Mouse (Mus musculus) 3T3-L1 (cell line): Measurements from ENCODE around the gene Tmem120a.
A peak's percentile ranks its signal among the peaks of the same experiment; 100 is the strongest.

Experiments
- DNase-seq: peaks from one replicate; pipeline ENCODE4 v3.0.0-alpha.2; 2015; ENCODE audit warnings: low read depth, low spot score

The Tmem120a gene

DNA sequence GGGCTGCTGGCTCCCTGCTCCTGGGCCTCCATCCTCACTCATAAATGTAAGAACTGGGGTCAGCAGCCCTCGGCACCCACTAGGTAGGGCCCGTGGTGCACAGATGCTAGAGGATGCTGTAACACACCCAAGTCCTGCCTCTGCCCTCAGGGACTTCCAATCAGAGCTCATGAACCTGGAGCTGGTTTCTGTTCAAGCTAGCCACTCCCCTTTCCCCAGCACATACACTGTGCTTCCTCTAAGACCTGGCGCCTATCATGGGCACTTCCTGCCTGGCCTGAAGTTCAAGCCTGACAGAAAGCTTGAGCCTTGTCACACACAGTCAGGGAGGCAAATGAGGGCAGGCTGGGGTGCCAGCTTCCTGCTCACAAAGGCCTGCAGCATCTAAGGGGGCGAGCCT is 11.2 kb downstream of the Tmem120a start:
- no peak for DNase-seq

DNA sequence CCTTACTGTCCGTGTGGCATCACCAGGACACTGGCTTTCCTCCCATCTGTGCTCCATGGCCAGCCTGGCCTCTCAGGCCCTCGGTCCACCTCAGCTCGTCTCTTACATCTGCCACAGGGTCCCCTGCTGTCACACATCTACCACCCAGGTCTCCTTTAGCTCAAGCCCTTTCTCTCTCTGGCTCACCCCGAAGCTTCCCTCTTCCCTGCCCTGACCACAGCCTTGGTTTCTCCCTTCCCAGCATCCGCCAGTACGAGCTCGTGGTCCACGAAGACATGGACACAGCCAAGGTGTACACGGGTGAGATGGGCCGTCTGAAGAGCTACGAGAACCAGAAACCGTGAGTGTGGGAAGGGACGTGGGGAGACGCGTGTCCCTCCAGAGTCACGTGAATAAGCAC is 12.9 kb downstream of the Tmem120a start:
- no peak for DNase-seq

DNA sequence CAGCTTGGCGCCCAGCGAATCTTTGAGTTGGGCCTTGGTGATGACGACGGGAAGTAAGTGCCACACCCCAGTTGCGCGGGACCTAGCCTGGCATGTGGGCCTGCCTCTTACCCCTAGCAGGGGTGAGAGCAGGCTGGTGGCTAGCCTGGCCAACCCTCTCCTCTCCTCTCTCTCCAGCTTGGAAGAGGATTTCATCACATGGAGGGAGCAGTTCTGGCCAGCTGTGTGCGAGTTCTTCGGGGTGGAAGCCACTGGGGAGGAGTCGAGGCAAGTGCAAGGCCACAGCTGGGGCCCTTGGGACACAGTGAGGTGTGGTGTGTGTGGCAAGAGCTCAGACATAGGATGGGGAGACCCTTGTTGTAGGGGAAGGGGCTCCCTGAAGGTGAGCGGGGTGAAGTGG is 13.3 kb downstream of the Tmem120a start:
- no peak for DNase-seq

DNA sequence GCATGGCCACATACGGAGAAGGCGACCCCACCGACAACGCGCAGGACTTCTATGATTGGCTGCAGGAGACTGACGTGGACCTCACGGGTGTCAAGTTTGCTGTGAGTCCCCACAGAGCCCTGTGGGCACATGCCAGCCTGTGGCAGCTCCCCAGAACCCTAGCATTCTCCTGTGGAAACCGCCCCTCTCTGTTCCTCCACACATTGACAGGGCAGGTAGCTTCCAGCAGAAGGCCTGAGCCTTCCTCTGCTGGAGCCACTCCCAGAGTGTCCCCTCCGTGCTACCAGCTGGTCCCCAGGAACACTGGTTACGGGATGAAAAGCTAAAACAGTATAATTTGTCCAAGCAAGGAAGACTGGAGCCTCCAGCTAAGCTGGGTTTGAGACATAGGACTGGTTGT is 14.0 kb downstream of the Tmem120a start:
- no peak for DNase-seq

DNA sequence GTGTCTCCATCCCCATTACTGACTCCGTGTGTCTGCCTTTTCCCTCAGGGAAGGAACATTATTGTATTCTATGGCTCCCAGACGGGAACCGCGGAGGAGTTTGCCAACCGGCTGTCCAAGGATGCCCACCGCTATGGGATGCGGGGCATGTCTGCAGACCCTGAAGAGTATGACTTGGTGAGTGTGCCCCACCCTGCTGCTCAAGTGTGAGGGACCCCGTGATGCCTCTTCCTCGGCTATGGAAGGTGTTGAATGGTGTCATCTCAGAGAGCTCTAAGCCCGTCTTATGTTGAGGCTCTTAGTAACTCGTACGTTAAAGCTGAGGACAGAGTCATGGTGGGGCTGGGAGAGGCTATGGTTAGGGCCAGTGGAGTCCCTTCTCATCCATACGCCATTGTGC is 14.9 kb downstream of the Tmem120a start:
- no peak for DNase-seq

DNA sequence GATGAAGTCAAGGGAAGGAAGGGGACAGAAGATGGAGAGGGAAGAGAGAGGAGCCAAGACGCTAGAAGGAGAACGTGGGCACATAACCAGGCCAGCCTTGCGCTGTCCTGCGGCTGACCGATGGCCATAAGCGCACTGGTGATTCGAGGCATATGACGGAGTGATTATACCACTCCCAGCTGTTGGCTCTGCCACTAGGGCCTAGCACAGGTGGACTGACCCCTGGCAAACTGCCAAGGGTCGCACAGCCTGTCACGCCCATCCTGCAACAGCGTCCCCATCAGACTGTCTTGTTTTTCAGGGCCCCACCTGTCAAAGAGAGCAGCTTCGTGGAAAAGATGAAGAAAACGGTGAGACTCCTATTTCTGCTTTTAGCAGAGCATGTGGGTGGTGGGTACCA is 15.9 kb downstream of the Tmem120a start:
- DNase-seq = no peak

DNA sequence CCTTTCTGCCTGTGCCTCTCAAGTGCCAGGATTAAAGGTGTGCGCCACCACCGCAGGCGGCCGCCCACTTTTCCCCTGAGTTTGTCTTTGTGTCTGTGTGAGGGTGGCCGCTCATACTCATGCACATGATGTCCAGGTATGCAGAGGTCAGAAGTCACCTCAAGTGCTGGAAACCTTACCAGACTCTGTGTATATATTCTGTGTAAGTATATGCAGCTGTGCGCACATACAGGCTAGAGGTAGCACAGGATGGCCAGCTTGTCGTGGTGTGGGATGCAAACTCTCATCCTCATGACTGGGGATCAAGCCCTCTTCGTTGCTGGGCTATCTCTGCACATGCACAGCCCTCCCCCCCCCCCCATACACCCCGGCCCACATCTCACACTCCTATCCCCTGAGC is 16.4 kb downstream of the Tmem120a start:
- no peak for DNase-seq

DNA sequence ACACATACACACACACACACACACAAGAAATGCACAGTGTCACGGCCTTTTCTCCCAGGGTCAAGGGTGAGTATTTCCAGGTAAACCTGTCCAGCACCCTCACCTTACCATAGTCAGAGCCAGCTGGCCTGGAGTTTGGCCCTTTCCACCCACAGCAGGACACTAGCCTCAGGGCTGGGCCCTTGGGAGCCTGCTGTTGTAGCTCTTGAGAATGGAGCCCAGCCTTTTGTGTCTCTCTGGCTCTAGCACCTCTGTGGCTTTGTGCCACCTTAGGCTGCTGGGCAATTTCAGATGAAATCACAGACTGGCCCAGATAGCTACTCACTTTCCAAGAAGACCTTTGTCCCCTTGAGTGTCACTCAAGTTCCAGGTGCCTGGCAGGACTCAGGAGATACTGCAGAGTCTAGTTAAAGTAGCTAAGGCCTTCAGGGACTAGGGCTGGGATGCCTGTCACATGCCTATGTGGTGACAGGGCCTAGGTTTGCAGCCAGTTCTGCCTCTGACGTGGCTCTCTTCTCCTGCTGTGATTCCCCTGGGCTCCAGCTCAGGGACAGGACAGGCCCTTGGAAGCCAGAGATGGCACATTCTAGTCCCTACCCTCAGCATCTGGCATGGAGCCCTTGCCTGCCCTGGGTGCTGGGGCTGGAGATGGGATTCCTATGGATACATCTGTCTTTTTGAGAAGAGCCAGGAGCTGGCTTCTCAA is 17.5 kb downstream of the Tmem120a start:
- DNase-seq = peak; percentile 72

DNA sequence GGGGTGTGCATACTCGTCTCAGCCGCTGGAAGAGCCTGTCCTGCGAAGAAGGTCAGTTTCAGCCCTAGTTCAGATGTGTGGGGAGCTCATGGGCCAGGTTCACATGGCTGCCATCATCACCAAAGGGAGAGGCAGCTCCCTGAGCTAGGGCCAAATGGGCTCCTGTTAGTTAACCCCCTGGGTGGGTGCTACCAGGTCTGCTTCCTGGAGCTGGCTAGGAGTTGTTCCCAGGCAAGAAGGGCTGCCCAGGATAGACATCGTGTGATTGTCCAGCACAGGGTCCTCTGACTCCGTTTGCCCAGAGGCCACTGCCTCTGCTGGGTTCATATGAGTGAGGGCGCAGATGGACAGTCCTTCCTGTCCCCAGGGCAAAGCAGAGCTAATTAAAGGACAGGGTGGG is 18.3 kb downstream of the Tmem120a start:
- no peak for DNase-seq

DNA sequence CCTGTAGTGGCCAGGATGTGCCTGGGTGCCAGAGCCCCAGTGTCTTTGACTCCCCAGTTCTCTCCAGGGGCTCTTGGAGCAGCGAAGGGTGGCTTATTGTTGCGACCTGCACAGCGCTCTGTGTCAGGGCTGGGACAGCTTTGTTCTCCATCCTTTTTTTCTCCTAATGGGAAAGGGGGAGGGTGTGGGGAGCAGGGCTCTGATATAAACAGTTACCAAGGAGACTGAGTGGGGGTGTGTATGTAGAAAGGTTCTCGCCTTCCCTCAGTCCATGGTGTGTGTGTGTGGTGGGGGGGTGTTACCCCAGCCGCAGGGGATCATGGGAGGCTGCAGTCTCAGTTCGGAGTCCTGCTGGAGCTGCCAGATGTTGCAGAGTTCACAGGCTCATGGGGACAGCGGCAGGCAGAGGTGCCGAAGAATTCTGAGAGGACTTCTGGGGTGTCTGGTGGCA is 18.8 kb downstream of the Tmem120a start:
- DNase-seq = no peak

DNA sequence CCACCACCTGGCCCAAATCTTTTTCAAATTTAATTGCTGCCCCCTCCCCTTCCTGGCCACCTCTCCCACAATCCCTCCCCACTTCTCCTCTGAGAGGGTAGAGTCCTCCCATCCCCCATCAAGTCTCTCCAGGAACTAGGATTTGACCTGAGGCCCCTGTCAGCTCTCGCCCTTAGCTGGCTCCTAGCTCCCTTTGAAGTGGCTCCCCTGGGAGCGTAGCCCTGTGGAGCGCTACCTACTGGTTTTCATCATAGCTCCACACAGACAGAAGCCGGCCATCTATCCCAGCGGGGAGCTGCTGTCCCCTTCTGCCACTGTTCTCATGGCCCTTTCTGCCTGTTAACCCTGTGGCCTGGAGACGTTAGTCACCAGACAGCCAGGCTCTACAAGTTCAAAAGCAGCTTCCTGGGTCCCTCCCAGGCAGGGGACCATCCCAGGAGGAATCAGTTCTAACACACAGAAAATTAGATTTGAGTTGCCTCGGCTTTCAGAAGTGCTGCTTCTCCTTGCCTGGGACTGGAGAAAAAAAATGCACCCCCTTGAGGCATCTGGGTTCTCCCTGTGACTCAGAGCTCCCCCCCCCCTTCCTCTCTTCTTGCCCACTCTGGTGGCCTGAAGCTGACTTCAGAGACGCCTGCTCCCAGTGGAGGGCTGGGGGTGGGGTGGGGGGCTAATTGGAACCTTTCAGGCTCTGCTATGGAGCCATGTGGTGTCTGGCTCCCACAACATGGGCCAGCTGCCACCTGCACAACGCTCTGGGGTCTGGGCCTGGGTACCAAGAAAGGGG is 19.5 kb downstream of the Tmem120a start:
- peak; percentile 64 for DNase-seq

DNA sequence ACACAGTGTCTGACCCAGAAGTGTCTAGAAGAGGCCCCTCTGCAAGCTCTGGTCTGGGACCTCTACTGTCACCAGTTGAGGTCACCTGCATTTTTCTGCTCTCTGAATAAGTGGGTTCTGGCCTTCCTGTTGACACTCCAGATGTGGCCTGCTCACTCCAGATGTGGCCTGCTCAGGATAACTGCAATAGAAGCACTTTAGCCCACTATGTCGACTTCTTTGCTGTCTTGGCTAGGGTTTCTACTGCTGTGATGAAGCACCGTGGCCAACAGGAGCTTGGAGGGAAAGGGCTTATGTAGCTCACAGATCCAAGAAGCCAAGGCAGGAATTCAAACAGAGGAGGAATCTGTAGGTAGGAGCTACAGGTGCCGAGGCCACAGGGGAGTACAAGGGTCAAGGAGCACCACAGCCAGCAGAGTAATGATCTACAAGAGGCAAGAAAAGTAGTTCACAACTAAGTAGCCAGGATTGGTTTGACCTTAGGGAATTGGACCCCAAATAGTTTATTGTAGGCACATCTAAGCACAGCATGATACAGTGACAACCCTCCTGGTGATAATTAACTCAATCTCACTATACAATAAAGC is 21.0 kb downstream of the Tmem120a start:
- DNase-seq = peak; percentile 37

DNA sequence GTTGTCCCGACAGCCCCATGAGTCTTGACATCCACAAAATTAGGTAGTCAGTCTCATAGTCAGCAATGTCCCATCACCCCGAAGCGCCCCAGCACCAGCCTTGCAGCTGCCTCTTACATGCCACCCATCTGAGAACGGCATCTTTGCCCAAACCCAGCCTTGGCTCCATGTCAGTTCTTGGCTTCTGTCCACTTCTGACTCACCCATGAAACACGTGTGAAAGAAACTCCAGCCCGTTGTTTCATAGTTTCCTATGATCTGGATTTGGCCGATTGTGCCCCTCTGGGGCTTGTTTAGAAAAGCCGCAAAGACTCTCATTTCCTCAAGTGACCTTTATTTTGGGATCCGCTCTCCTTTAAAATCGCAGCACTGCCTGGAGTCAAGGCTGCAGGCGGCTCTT is 22.1 kb downstream of the Tmem120a start:
- peak; percentile 97 for DNase-seq

DNA sequence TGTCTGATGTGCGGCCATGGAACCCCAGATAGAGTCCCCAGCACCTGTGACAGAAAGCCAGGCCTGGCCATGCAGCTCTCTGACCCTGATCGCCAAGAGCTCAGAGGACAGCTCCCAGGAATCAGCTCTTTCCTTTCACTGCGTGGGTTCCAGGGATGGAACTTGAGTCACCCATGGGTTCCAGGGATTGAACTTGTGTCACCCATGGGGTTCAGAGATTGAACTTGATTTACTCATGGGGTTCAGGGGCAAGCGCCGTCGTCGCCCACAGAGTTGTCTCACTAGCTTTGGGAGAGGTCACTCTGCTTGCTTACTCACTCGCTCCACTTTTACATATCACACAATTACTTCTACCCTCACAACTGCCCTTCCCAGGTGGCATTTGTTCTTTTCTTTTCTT is 23.2 kb downstream of the Tmem120a start:
- DNase-seq = no peak

DNA sequence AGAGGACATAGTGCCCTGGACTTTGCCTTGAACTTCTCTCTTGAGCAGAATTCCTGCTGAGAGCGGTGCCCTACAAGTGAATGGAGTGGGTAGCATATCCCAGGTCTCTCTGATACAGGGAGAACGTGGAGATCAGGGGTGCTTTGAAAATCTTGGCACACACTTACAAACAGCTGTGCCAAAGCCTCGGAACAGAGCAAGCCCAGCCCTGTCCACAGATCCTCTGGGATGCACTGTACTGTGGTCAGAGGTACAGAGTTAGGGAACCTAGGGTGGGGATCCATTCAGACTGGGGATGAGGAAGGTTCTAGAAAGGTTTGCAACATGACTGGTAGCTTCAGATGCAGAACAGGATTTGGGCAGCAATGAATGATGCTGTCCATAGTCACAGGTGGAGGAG is 24.1 kb downstream of the Tmem120a start:
- DNase-seq = no peak

DNA sequence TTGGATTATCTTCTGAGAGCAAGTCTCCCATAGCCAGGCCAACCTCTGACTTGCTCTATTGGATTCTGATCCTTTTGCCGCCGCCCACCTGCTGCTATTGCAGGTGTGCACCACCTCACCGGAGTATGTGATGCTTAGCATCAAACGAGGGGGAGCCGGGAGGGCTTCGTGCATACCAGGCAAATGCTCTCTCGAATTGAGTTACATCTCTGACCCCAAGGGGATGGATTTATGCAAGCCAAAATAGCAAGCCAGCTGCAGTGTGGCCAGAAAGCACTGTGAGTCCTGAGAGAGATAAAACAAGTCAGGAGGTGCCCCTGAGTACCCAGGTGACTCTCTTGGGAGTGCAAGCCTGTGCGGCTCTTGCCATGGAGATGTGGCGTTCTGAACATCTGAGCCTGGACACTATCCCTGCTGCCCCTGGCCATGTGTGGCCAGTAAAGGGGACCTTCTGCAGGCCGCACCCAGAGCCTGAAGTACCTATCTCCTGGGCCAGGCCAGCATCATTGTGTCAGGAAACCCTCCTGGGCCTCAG is 24.6 kb downstream of the Tmem120a start:
- DNase-seq = no peak

DNA sequence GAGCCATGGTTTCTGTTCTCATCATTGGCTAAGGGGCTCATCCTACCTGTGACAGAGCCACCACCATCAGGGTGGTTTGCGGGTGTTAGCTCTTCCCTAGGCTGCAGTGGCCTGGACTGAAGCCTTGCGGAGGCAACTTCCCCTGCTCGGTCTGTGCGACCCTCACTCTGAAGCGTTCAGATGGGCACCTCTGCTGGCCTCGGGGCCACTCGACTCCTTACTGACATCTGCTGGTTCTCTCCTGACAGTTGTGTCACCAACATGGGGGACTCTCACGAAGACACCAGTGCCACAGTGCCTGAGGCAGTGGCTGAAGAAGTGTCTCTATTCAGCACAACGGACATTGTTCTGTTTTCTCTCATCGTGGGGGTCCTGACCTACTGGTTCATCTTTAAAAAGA is 28.6 kb downstream of the Tmem120a start:
- no peak for DNase-seq

DNA sequence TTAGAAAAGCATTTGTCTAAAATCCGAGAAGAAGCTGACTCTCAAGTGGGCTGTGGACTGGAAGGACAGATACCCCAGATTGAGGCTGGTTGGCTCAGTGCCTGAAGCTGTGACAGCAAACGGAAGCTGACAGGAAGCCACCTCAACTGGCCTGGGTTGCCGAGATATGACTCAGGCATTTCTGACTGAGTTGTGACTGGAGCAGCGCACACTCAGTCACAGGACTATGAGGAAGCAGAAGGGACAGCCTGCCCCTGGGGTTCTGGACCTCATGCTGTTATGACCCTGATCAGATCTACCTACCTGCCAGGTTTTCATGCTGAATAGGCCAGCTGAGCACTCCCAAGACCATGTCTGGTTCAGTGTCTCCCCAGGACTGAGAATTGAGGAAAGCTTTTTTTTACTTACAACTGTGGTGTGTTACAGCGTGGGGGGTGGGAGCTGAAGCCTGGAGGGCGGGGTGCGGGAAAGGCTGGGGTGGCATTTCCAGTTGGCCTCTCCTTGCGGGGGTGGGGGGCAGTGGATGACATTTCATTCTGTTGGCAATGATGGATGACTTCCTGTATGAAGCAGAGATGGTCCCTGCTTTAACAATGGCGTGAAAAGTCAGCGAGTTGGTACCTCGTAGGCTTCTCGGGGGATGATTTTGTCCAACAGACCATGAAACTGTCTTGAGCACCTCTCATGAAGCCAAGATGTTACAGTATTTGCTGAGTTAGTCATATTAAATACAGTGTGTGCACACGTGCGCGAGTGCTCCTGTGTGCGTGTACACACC is 30.6 kb downstream of the Tmem120a start:
- peak; percentile 83 for DNase-seq

DNA sequence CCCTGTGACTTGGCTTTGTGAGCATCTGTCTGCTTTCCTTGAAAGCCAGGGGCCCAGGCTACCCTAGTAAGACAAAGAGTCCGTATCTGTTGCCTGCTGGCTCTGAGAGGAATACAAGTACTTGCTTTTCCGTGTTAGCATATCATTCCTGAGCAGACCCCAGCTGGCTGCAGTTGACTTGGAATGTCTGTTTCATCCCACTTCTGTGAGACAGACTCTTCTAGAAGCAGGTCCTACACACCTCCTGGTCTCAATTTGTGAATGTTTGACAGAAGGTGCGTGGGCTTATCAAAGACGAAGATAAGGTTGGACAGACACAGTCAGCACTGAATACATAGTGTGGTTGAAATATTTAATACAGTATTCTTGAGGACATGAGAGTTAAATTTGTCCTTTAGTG is 31.4 kb downstream of the Tmem120a start:
- no peak for DNase-seq

DNA sequence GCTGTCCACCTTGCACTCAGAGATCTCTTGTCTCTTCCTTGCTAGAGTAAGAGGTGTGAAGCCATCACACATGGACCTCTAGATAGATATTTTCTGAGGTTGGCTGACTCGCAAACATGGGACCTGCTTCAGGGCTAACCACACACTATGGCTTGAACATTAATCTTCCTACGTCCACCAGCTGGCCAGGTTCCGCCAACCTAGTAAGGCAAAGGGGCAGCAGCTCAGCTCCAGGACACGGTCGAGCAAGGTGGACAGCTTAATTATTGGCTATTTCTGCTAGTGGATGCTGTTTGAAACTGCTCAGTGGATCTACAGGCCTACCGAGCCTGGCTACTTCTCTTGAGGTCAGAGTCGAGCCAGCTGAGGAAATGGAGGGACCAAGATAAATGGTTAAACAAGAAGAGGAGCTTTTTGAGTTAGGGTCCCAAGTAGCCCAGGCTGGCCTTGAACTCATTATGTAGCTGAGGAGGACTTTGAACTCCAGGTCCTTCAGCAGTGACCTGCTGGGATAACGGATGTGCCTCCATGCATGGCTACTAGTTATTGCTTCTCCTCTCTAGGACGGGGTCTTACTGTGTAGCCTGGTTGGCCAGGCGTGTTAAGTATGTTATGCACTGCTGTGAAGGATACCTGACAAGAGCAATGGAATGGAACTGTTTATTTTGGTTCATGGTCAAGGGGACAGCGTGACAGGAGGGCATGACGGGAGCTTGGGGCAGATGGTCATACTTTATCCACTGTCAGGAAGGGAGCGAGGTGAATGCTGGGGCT is 32.5 kb downstream of the Tmem120a start:
- DNase-seq = peak; percentile 46

DNA sequence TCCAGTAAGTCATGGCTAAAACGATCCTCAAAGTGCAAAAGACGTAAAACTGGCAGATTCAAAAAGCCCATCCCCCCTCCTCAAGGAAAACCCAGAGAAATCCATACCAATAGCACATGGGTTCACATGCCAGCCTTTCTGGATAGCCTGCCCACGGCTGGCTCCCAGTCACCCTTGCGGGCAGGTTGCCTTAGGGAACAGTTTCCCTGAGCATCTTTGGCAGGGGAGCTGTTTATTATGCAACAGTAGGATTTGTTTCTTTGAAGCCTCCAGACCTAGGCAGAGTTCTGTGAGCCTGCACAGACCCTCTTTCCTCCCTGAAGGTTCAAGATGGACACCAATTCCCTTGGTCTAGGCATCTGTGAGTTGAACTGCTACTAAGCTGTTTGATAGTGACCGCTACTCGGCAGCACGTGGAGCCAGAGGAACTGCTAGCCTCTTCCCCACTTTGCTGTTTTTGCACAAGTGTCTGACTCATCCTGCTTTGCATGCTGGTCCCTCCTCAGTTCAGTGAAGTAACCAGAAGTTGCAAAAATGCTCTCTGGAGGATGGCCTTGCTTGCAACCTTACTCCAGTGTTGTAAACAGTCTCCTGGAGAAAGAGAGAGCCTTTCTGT is 33.5 kb downstream of the Tmem120a start:
- peak; percentile 86 for DNase-seq
